Mouse (Mus musculus) liver, embryonic 14.5 days (tissue): ENCODE measurements around the gene Rab15.

Experiments
- CTCF ChIP-seq: IDR thresholded peaks from 2 replicates; pipeline ENCODE4 v1.5.1; 2016; ENCODE audit warnings: antibody characterized with exemption, low read depth, control low read depth
- EP300 ChIP-seq: IDR thresholded peaks from 2 replicates; pipeline ENCODE4 v1.6.1; 2016; ENCODE audit warnings: antibody characterized with exemption, low read depth

- TF ChIP-seq CTCF (no peak), EP300 (no peak)
These were observed 2.6 kb upstream of the Rab15 start for GRCm38 (mm10) chr12:76825283-76825682.
